Mouse (Mus musculus) embryonic fibroblast, embryonic 13.5 days (primary cell): Measurements from ENCODE around the gene Pip5k1c.

Experiments
- CTCF ChIP-seq: IDR thresholded peaks from 2 replicates; pipeline ENCODE4 v1.5.1; 2011; ENCODE audit warnings: mild to moderate bottlenecking, control low read depth, low read length, moderate library complexity, borderline replicate concordance; ENCODE audit not compliant: insufficient read depth
- POLR2A ChIP-seq: IDR thresholded peaks from 2 replicates; pipeline ENCODE4 v1.6.1; 2011; ENCODE audit warnings: low read depth, mild to moderate bottlenecking, control low read depth, low read length, moderate library complexity

- TF ChIP-seq POLR2A (no peak), CTCF (no peak)
Observed at GRCm38 (mm10) chr10:81334324-81334723, 41.6 kb downstream of the Pip5k1c start.
